Mouse (Mus musculus) megakaryocyte, embryonic 14.5 days (primary cell): ENCODE data around the gene Klhdc4.

Source experiments
- FLI1 ChIP-seq: IDR thresholded peaks from 2 replicates; pipeline ENCODE4 v1.6.1; 2012; ENCODE audit warnings: low read length, inconsistent platforms, mixed read lengths
- GATA1 ChIP-seq: IDR thresholded peaks from 3 replicates; pipeline ENCODE4 v1.6.1; 2012; ENCODE audit warnings: mixed read lengths, low read length, inconsistent platforms, borderline replicate concordance

DNA sequence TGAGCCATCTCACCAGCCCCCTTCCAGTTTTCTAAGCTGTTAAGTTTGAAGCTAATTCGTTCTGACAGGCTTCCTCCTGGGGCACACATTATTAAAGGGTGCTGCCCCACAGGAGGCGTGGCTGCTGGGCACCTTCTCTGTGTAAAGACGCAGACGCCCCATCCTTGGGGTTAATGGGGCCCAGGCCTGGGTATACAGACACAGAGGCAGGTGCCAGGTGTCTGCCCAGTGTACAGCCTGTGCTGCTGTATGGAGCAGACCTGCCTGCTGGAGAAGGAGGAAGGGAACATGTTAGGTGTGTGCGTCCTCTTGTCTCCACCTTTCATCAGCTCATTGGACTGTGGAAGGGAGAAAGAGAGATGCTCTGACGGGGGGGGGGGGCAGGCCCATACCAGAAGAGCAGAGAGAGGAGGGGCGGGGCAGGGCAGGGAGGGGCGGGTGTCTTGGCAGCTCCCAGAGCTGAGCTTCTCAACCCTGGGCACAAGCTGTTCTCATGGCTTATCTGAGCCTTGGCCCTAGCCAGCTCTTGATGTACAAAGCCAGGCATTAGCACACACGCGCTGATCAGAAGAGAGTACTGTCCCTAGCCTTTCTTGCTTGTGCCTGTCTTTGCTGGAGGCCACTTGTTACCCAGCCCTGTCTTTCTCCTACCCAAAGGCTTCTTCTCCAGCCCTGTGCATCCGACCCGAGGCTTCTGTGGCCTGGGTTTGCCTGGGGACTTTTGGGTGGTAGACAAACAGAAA, 32.6 kb upstream of the Klhdc4 start:
- no peak for TF ChIP-seq GATA1
- no peak for TF ChIP-seq FLI1
